Mouse (Mus musculus) layer of hippocampus, adult 18-20 months (tissue): ENCODE measurements around the gene Cdv3. TPM values are rescaled to one million over a fixed set of nuclear protein-coding genes. Genes with fewer than 3 reads are reported as not detected.

Experiments
- DNase-seq, 2 experiments: peaks; one replicate each; pipeline ENCODE4 v3.0.0; 2022; ENCODE audit warnings: low spot score in 2 of 2
- total RNA-seq, 2 experiments: library from RNA; stranded (reverse); gene quantifications; 2 replicates each; pipeline ENCODE4 v1.2.3; 2021

The Cdv3 gene
- total RNA-seq, 2 experiments from 2014 or later, result 63.8 to 67.7 TPM

- DNase-seq, result no peak
These were observed 60.2 kb downstream of the Cdv3 start for GRCm38 (mm10) chr9:103305332-103306041.

DNA sequence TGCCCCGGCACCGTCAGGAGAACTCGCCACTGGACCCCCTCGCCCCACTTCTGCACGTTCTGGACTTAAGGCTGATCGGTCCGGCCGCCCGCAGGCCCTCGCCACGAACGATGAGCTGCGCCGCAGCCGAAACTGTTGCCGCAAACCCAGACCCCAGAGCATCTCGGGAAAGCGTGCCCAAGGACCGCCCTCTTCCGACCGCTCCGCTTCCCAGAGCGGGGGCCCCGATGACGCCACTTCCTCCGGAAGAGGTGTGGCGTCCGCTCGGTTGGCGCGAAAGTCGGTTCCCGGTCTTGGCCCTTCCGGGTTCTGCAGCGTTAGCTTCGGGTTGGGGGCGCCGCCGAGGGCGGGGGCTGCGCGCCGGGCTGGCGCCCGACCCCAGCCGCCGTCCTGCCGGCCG lies 60.7 kb downstream of the Cdv3 start, which contains the start of the genes 1300017J02Rik and Topbp1:
Gene 1300017J02Rik, minus strand, starts transcription at position 156 of the 400 bp plus-strand sequence.
Gene Topbp1, plus strand, starts transcription at position 289 of the 400 bp plus-strand sequence.
- peak; percentile 89 to 92 for DNase-seq

Other genes starting within 250 kb of the Cdv3 start
- 10 to 100 TPM; 21.1 to 21.7 TPM for gene Srprb, start 163.7 kb downstream of the Cdv3 start, total RNA-seq
- gene Gm20425, start 135.5 kb downstream of the Cdv3 start, total RNA-seq, result 10 to 100 TPM; 11.5 TPM
- gene Trf, start 135.4 kb downstream of the Cdv3 start, total RNA-seq, result 100 to 1,000 TPM; 283 to 288 TPM
- 1 to 10 TPM in 1 of 2 experiments, not detected in 1; 1.1 TPM for gene 1300017J02Rik, start 60.8 kb downstream of the Cdv3 start, total RNA-seq
- 10 to 100 TPM; 14.7 to 24.8 TPM for gene Topbp1, start 60.6 kb downstream of the Cdv3 start, total RNA-seq
- gene Bfsp2, start 114.6 kb upstream of the Cdv3 start, total RNA-seq, result 1 to 10 TPM; 3.8 to 5.9 TPM